Comparison of ENCODE assay signal across 22 mouse cellular contexts in the genomic region with DNA sequence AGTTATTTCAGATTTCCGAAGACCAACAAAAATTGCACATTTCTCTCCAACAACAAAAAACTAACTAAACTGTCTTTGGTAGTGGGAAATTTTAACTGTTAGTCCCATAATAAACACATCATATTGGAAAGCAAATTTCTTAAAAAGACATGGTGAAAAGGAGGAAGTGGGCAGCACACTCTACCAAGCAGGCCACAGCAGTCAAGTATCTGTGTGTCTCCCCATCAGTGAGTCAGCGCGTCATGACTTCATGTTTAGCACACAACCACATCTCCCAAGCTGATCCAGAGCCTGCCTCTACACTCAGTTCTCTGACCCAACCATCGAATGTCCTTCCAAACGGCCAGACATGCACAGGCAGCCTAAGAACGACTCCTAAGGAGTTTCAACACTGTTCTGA. TPM values are rescaled to one million over a fixed set of nuclear protein-coding genes. Genes with fewer than 3 reads are reported as not detected.
DNase-seq lines count a peak whose midpoint lies in the region; ATAC-seq and TF ChIP-seq lines count a peak whose summit lies in the region.
"Had no signal": no experiment of that assay in that cellular context is flagged by ENCODE, and none has a peak within 500 bp of the region (broad histone marks: within the 10 kb centered on the region; RNA-seq: fewer than 3 reads in every experiment).

No protein-coding gene starts in this region.

- no peaks in the 10 kb centered on the region for H3K4me1 ChIP-seq in midbrain, embryonic 14.5 days (ENCODE audit: control insufficient read depth, insufficient read depth, low read length)
- peaks cover 41% of the 10 kb centered on the region for H3K4me1 ChIP-seq in limb, embryonic 10.5 days

- no peak for TF ChIP-seq POLR2A in myocyte (IDR thresholded peaks at IDR 0.05; ENCODE audit: insufficient read length, low read depth)

- WGBS in midbrain, embryonic 14.5 days: 81% methylated on average over 6 of the region's 6 CpGs
- WGBS in limb, embryonic 10.5 days: 86% methylated on average over 6 of the region's 6 CpGs

- H3K27ac ChIP-seq in midbrain, embryonic 14.5 days (replicated peaks; ENCODE audit: low read depth, low read length): no peak overlapping the region
- H3K27ac ChIP-seq in limb, embryonic 10.5 days: no peak overlapping the region
- H3K27ac ChIP-seq: embryonic facial prominence, embryonic 12.5 days; forebrain, embryonic 15.5 days; hindbrain, embryonic 15.5 days; intestine, embryonic 15.5 days; limb, embryonic 12.5 days; liver, embryonic 12.5 days; midbrain, embryonic 12.5 days had no signal

- peak; percentile 79 for ATAC-seq in common myeloid progenitor, adult 5-6 weeks (replicated peaks; ENCODE audit: low read depth, poor library complexity, severe bottlenecking)
- no peak for ATAC-seq in midbrain, embryonic 14.5 days (ENCODE audit: low FRiP score, low TSS enrichment)
- ATAC-seq: CD4-positive, CD25-positive, alpha-beta regulatory T cell, adult 4 months; forebrain, embryonic 15.5 days; intestine, embryonic 15.5 days; liver, embryonic 12.5 days had no signal

- H3K79me2 ChIP-seq in myocyte (ENCODE audit: control insufficient read depth, insufficient read depth): peaks cover 10% of the 10 kb centered on the region

- H3ac ChIP-seq in myocyte (ENCODE audit: control insufficient read depth, insufficient read length): no peak overlapping the region

- peak; percentile 6 for DNase-seq in thymus, postnatal 14 days
- no peak for DNase-seq in thymus, postnatal 25 days
- no peak for DNase-seq in gastrocnemius, adult 8-10 months (ENCODE audit: low spot score in 2 of 2)
- DNase-seq in midbrain, embryonic 14.5 days: no peak
- DNase-seq in limb, embryonic 10.5 days (ENCODE audit: low spot score): no peak
- DNase-seq: cerebellum, adult 2 months; layer of hippocampus, adult 9-11 months; lung, adult 2 months; thymus, adult 18-20 months had no signal

- H3K27me3 ChIP-seq in myocyte (ENCODE audit: control insufficient read depth, insufficient read depth, insufficient read length): no peaks in the 10 kb centered on the region
- H3K27me3 ChIP-seq in midbrain, embryonic 14.5 days (ENCODE audit: control insufficient read depth, insufficient read depth, low read length): no peaks in the 10 kb centered on the region
- H3K27me3 ChIP-seq in limb, embryonic 10.5 days (ENCODE audit: low read depth, poor library complexity, severe bottlenecking): no peaks in the 10 kb centered on the region
- H3K27me3 ChIP-seq: embryonic facial prominence, embryonic 12.5 days; forebrain, embryonic 15.5 days; heart, embryonic 12.5 days; hindbrain, embryonic 15.5 days; intestine, embryonic 15.5 days; limb, embryonic 12.5 days; liver, embryonic 12.5 days; midbrain, embryonic 12.5 days had no signal

- H3K9me3 ChIP-seq in midbrain, embryonic 14.5 days (ENCODE audit: control insufficient read depth, low read length): no peaks in the 10 kb centered on the region
- H3K9me3 ChIP-seq in limb, embryonic 10.5 days (replicated peaks): no peaks in the 10 kb centered on the region
- H3K9me3 ChIP-seq: embryonic facial prominence, embryonic 12.5 days; forebrain, embryonic 15.5 days; heart, embryonic 12.5 days; hindbrain, embryonic 15.5 days; intestine, embryonic 15.5 days; limb, embryonic 12.5 days; liver, embryonic 12.5 days; midbrain, embryonic 12.5 days had no signal

- no peaks in the 10 kb centered on the region for H3K36me3 ChIP-seq in myocyte (ENCODE audit: control insufficient read depth, insufficient read depth)
- H3K36me3 ChIP-seq in midbrain, embryonic 14.5 days (ENCODE audit: control insufficient read depth, insufficient read depth, low read length): no peaks in the 10 kb centered on the region
- H3K36me3 ChIP-seq in limb, embryonic 10.5 days: no peaks in the 10 kb centered on the region
- H3K36me3 ChIP-seq: forebrain, embryonic 15.5 days; G1E; heart, embryonic 12.5 days; hindbrain, embryonic 15.5 days; intestine, embryonic 15.5 days; limb, embryonic 12.5 days; liver, embryonic 12.5 days; midbrain, embryonic 12.5 days had no signal

- no peak overlapping the region for H3K9ac ChIP-seq in midbrain, embryonic 14.5 days (replicated peaks; ENCODE audit: low read length)
- H3K9ac ChIP-seq: embryonic facial prominence, embryonic 12.5 days; forebrain, embryonic 15.5 days; heart, embryonic 12.5 days; hindbrain, embryonic 15.5 days; intestine, embryonic 15.5 days; limb, embryonic 12.5 days; liver, embryonic 12.5 days; midbrain, embryonic 12.5 days had no signal

- H3K4me3 ChIP-seq in myocyte: no peak overlapping the region
- no peak overlapping the region for H3K4me3 ChIP-seq in midbrain, embryonic 14.5 days (replicated peaks; ENCODE audit: low read depth, low read length)
- no peak overlapping the region for H3K4me3 ChIP-seq in limb, embryonic 10.5 days
- H3K4me3 ChIP-seq: embryonic facial prominence, embryonic 12.5 days; erythroblast, embryonic 14.5 days; forebrain, embryonic 15.5 days; heart, embryonic 12.5 days; hindbrain, embryonic 15.5 days; intestine, embryonic 15.5 days; limb, embryonic 12.5 days; liver, embryonic 12.5 days; midbrain, embryonic 12.5 days had no signal

- H3K4me2 ChIP-seq in myocyte (ENCODE audit: low read depth): peak overlapping the region; percentile 10
- H3K4me2 ChIP-seq in midbrain, embryonic 14.5 days (ENCODE audit: low read length): no peak overlapping the region
- H3K4me2 ChIP-seq: embryonic facial prominence, embryonic 12.5 days; forebrain, embryonic 15.5 days; heart, embryonic 12.5 days; hindbrain, embryonic 15.5 days; intestine, embryonic 15.5 days; limb, embryonic 12.5 days; liver, embryonic 12.5 days; midbrain, embryonic 12.5 days had no signal

TF ChIP-seq in myocyte, 11 proteins besides CTCF, POLR2A, EP300 and RAD21:
- TF ChIP-seq MAX (IDR thresholded peaks at IDR 0.05; ENCODE audit: low read depth): no peak
- TF ChIP-seq MYOG (IDR thresholded peaks at IDR 0.05; ENCODE audit: control insufficient read depth in 1 of 3, insufficient read depth in 1 of 3, insufficient read length in 2 of 3, low read depth in 2 of 3): no peak
- no peak for TF ChIP-seq REST (IDR thresholded peaks at IDR 0.05; ENCODE audit: insufficient read depth, insufficient read length)
- TF ChIP-seq CEBPB (IDR thresholded peaks at IDR 0.05; ENCODE audit: insufficient read depth, poor library complexity, severe bottlenecking): no peak

RNA-seq across cellular contexts. Expression of gene Lrrc1, which starts 17.5 kb away (rescaled TPM):
- 12.2 and 15.8 TPM in 2 replicates for total RNA-seq in common myeloid progenitor, adult 5-6 weeks (2017)
- polyA plus RNA-seq in myocyte (2012; fragmentation: generic; extraction: Trizol): 10.4 TPM
- total RNA-seq in gastrocnemius, adult 8-10 months (2022): 1 to 10 TPM in 2 of 4 experiments, under 1 TPM in 2; 0.58 to 1.7 (median 0.93) TPM
- 5.1 and 7.1 TPM in 2 replicates for polyA plus RNA-seq in midbrain, embryonic 14.5 days (2014; fragmentation: Nextera tagmentation; extraction: Ambion mirVana)
- 4.9 and 5.4 TPM in 2 replicates for polyA plus RNA-seq in limb, embryonic 10.5 days (2016; fragmentation: Nextera tagmentation; extraction: Ambion mirVana)
- polyA plus RNA-seq: G1E had no signal
